Mouse (Mus musculus) lung, embryonic 16.5 days (tissue): Measurements from ENCODE around the gene Nhs. TPM values are rescaled to one million over a fixed set of nuclear protein-coding genes. Genes with fewer than 3 reads are reported as not detected.

ENCODE experiments used
- ATAC-seq: fragments of 200-750 bp; cut with Nextera tagmentation; 2 replicates; pipeline ENCODE4 v1.8.0; 2017; ENCODE audit warnings: low read depth, mild to moderate bottlenecking, moderate library complexity
- H3K27ac ChIP-seq: fragments of 300-500 bp; sonication (generic); 2 replicates; pipeline ENCODE4 v1.5.1; 2014; ENCODE audit warnings: mild to moderate bottlenecking, control low read depth, low read length
- H3K27me3 ChIP-seq: fragments of 300-500 bp; sonication (generic); 2 replicates; pipeline ENCODE4 v1.6.1; 2014; ENCODE audit warnings: low read depth, low read length, mixed read lengths; ENCODE audit not compliant: control insufficient read depth, insufficient read depth
- H3K36me3 ChIP-seq: fragments of 300-500 bp; sonication (generic); 2 replicates; pipeline ENCODE4 v1.6.1; 2014; ENCODE audit warnings: low read length; ENCODE audit not compliant: control insufficient read depth, insufficient read depth
- H3K4me1 ChIP-seq: fragments of 300-500 bp; sonication (generic); replicated peaks from 2 replicates; pipeline ENCODE4 v1.6.1; 2014; ENCODE audit warnings: low read length, mixed read lengths; ENCODE audit not compliant: control insufficient read depth, insufficient read depth
- H3K4me2 ChIP-seq: fragments of 300-500 bp; sonication (generic); 2 replicates; pipeline ENCODE4 v1.6.1; 2014; ENCODE audit warnings: low read depth, low read length, control low read depth
- H3K4me3 ChIP-seq: fragments of 300-500 bp; sonication (generic); 2 replicates; pipeline ENCODE4 v1.5.1; 2014; ENCODE audit warnings: mild to moderate bottlenecking, low read length, control low read depth
- H3K9ac ChIP-seq: fragments of 300-500 bp; sonication (generic); 2 replicates; pipeline ENCODE4 v1.6.1; 2014; ENCODE audit warnings: low read length, control low read depth
- H3K9me3 ChIP-seq: fragments of 300-500 bp; sonication (generic); 2 replicates; pipeline ENCODE4 v1.6.1; 2016; ENCODE audit warnings: low read length; ENCODE audit not compliant: control insufficient read depth
- WGBS: fragments of 180-500 bp; shearing (Covaris S2); extraction: QIAGEN DNeasy Blood & Tissue Kit; methylation state at CpG from one replicate; pipeline ENCODE4 v1.1.7; 2014; 5-methylcytosine and 5-hydroxymethylcytosine counted together
- polyA plus RNA-seq: library from polyadenylated mRNA; unstranded; fragments of >200 nt; fragmentation: Nextera tagmentation; extraction: Ambion mirVana; gene quantifications from 2 replicates; pipeline ENCODE4 v1.2.1, GENCODE M21; 2015

The Nhs gene
- polyA plus RNA-seq, 1 experiment from 2014 or later: 1.0 TPM

DNA sequence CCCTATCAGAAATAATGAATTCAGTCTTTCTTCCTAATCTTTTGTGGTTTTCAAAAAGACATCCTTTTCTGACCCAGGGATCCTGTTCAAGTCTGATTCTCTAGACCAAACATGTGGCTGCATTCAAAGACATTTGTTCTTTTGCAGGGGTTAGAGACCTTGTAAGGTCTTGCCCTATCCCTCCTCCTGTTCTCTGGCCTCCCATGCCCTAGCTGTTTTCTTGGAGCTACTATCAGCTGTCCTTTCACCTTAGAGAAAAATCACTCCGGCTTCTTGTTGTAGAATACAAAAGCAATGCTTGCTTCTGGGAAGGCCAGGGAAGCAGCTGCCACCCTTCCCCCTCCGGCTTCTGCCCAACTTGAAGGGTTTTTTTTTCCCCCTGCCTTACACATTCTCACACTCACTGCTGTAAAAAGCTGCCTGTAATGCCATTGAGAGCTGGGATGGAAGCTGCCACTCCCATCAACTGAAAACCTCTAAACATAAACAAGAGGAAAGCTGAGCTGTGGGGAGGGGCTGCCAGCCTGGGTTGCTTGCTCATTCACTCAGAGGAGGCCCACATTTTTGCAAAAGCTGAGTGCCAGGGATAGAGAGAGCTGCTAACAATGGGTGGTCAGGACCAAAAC, 162.2 kb downstream of the Nhs start:
- ATAC-seq: peak; percentile 54; the same call in 1 of the 2 replicates
- no peak overlapping the region for H3K4me2 ChIP-seq
- H3K4me3 ChIP-seq: no peak overlapping the region
- no peaks in the 10 kb centered on the region for H3K9me3 ChIP-seq
- 26% methylated on average over 2 of the region's 2 CpGs for WGBS
- H3K36me3 ChIP-seq: no peaks in the 10 kb centered on the region
- H3K4me1 ChIP-seq: peaks cover 4% of the 10 kb centered on the region; the same call in 1 of the 2 replicates
- peaks cover 2% of the 10 kb centered on the region; the same call in 1 of the 2 replicates for H3K27me3 ChIP-seq
- H3K9ac ChIP-seq: no peak overlapping the region
- H3K27ac ChIP-seq: peak overlapping the region; percentile 39; the same call in 1 of the 2 replicates

- WGBS: 88% methylated on average over 1 of the region's 1 CpGs
Measured at GRCm38 (mm10) chrX:161990171-161990570, 169.4 kb downstream of the Nhs start.

DNA sequence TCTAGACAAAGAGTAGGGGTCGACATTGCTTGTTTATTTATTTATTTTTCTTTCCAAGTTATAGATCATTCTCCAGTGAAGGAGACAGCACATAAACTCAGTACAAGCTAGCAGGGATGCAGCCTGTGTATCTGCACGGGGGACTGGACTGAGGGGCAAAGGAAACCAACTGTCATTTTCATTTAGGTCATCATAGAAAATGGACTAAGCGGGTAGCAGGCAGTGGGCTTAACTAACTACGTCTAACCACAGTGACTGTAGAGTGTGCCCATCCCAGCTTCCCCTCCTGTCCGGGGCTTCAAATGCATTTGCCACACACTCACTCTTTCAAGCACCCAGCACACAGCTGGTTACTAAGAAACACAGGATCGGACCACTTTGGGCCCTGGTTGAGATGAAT, 174.6 kb downstream of the Nhs start:
- Histone ChIP-seq H3K4me2 (no peak overlapping the region), H3K4me3 (no peak overlapping the region), H3K9ac (no peak overlapping the region), H3K9me3 (no peaks in the 10 kb centered on the region), H3K4me1 (no peaks in the 10 kb centered on the region), H3K36me3 (no peaks in the 10 kb centered on the region), H3K27me3 (peaks cover 9% of the 10 kb centered on the region), H3K27ac (no peak overlapping the region)
- 60% methylated on average over 6 of the region's 6 CpGs for WGBS
- no peak for ATAC-seq

More at GRCm38 (mm10) chrX:161990171-161990570, 169.4 kb downstream of the Nhs start:
- H3K27me3 ChIP-seq: peaks cover 11% of the 10 kb centered on the region
- no peaks in the 10 kb centered on the region for H3K9me3 ChIP-seq
- no peaks in the 10 kb centered on the region for H3K4me1 ChIP-seq
- no peak for ATAC-seq
- H3K4me3 ChIP-seq: no peak overlapping the region
- H3K36me3 ChIP-seq: no peaks in the 10 kb centered on the region
- no peak overlapping the region for H3K9ac ChIP-seq
- H3K27ac ChIP-seq: no peak overlapping the region
- H3K4me2 ChIP-seq: no peak overlapping the region

DNA sequence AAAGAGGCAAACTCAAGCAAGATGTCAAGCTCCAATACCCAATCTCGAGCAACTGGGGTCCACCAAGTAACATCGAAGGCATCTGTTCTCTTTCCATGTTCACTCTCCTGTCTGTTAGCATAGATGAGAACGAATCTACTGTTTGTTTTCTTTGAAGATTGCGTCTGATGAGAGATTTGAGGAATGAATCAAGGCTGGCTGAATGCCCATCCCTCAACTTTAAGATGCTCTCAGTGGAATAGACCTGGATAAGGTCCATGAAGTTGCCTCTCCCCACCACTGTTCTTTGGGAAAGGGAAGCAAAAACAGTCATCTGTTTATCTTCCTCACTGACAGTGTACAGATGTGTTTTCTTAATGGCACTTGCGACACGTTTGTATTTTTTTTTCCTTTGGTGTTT, 178.1 kb downstream of the Nhs start:
- no peak overlapping the region for H3K4me3 ChIP-seq
- no peak overlapping the region for H3K4me2 ChIP-seq
- no peak overlapping the region for H3K9ac ChIP-seq
- 39% methylated on average over 6 of the region's 6 CpGs for WGBS
- no peaks in the 10 kb centered on the region for H3K9me3 ChIP-seq
- peak; percentile 80 for ATAC-seq
- H3K27ac ChIP-seq: no peak overlapping the region
- H3K36me3 ChIP-seq: no peaks in the 10 kb centered on the region
- H3K4me1 ChIP-seq: no peaks in the 10 kb centered on the region
- H3K27me3 ChIP-seq: peaks cover 5% of the 10 kb centered on the region; the same call in 1 of the 2 replicates

DNA sequence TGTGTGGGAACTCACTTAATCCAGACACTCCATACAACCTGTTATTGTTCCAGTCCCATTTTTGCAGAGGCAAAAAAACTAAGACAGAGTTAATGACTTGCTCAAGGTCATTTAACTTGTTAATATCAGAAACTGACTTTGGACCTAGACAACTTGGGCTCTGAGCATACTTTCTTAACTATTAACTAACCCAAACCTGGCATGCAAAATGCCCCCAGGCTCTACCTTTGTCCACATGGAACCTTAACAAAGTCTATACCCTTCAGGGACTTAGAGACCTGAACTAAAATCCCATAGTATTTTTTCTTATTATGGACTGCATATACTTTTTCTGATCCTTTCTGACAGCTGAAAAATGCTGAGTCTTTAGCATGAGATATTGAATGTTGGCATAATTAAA, 179.6 kb downstream of the Nhs start:
- H3K4me3 ChIP-seq: no peak overlapping the region
- no peaks in the 10 kb centered on the region for H3K4me1 ChIP-seq
- H3K36me3 ChIP-seq: no peaks in the 10 kb centered on the region
- H3K27ac ChIP-seq: no peak overlapping the region
- no peak overlapping the region for H3K9ac ChIP-seq
- no peaks in the 10 kb centered on the region for H3K9me3 ChIP-seq
- peaks cover 5% of the 10 kb centered on the region; the same call in 1 of the 2 replicates for H3K27me3 ChIP-seq
- no peak for ATAC-seq
- H3K4me2 ChIP-seq: no peak overlapping the region

DNA sequence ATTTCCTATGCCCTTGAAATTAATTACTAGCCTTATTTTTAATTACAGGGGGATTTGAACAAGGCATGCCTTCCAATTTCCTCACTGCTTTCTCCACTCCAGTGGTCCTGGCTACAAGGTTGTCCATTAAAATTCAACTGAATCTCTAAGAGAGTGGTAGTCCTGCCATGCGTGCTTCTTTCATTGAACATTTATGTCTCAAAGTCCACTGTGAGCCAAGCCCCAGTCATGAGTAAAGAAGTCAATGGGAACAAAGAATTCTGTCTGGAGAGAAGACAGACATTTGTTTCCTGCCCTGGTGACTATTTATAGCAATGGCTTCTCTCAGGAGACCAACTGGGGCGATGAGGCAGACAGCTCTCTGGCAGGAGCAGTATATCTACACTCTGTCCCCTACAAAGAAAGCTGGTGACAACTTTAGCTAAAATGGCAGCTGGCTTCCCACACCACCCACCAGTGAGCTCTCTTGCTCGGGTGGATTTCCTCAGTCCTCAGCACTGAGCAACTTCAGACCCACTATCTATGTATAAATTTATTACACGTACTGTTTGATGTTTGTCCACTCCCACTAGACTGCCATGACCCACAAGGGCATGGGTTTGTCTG, 182.2 kb downstream of the Nhs start:
- Histone ChIP-seq H3K4me1 (no peaks in the 10 kb centered on the region), H3K4me3 (no peak overlapping the region), H3K27ac (no peak overlapping the region), H3K4me2 (no peak overlapping the region), H3K9ac (no peak overlapping the region), H3K9me3 (no peaks in the 10 kb centered on the region), H3K36me3 (no peaks in the 10 kb centered on the region), H3K27me3 (peaks cover 5% of the 10 kb centered on the region; the same call in 1 of the 2 replicates)
- ATAC-seq: no peak
- 63% methylated on average over 4 of the region's 4 CpGs for whole genome bisulfite sequencing

DNA sequence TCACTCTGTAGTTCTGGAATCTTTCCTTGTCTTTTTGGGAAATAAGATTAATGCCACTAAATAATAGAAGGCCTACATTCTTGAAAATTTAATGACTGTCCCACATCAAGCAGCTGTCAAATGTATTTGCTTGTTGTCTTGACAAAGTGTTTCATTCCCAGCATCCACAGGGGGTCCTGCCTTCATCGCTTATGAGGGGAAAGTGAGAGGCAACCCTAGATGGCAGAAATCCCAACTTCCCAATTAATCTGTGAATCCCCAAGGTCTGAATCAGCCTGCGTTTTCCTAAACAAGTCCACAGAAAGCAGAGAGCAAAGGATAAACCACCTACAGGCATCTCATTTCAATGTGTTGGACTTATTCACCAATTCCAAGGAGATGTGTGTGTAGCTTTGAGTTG, 183.2 kb downstream of the Nhs start:
- H3K9me3 ChIP-seq: no peaks in the 10 kb centered on the region
- no peaks in the 10 kb centered on the region for H3K36me3 ChIP-seq
- H3K27ac ChIP-seq: no peak overlapping the region
- H3K27me3 ChIP-seq: peaks cover 5% of the 10 kb centered on the region
- H3K4me2 ChIP-seq: no peak overlapping the region
- no peak for ATAC-seq
- WGBS: 64% methylated on average over 2 of the region's 2 CpGs
- H3K9ac ChIP-seq: no peak overlapping the region
- no peaks in the 10 kb centered on the region for H3K4me1 ChIP-seq
- H3K4me3 ChIP-seq: no peak overlapping the region

GRCm38 (mm10) chrX:161973572-161973971, 186.0 kb downstream of the Nhs start:
- Histone ChIP-seq H3K4me3 (no peak overlapping the region), H3K9ac (no peak overlapping the region), H3K4me2 (no peak overlapping the region), H3K9me3 (no peaks in the 10 kb centered on the region), H3K4me1 (no peaks in the 10 kb centered on the region), H3K36me3 (no peaks in the 10 kb centered on the region), H3K27ac (no peak overlapping the region), H3K27me3 (peaks cover 8% of the 10 kb centered on the region)
- ATAC-seq: no peak
- 44% methylated on average over 3 of the region's 3 CpGs for WGBS

- no peak for ATAC-seq
- Histone ChIP-seq H3K4me3 (no peak overlapping the region), H3K36me3 (no peaks in the 10 kb centered on the region), H3K9me3 (no peaks in the 10 kb centered on the region), H3K4me2 (no peak overlapping the region), H3K27ac (no peak overlapping the region), H3K9ac (no peak overlapping the region), H3K27me3 (peaks cover 6% of the 10 kb centered on the region), H3K4me1 (no peaks in the 10 kb centered on the region)
Measured at GRCm38 (mm10) chrX:161972723-161973122, 186.8 kb downstream of the Nhs start.
